Mouse (Mus musculus): ENCODE data around the gene Smarca2. TPM values are rescaled to one million over a fixed set of nuclear protein-coding genes. Genes with fewer than 3 reads are reported as not detected.

Smarca2 gene
- polyA plus RNA-seq, 1 experiment from 2014 or later = 91.3 TPM

DNA sequence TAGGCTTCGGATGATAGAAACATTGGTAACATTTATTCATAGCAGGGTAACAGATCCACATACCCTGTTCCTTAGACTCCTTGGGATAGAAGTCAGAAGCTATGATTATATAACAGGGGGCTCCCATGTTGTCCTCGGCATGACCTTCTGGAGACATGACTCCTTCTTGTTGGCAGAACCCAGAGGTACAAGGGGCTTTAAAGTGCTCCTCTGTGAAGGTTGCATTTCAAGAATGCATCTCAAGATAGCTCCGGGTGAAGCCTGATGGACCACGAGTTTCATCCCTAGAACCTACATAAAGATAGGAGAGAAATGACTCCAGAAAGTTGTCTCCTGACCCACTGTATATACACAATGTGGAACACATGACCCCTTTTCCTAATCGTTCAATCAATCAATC is 27.4 kb downstream of the Smarca2 start:
- WGBS = 90% methylated on average over 5 of the region's 5 CpGs
- no peak overlapping the region for H3K4me3 ChIP-seq
- peaks cover 10% of the 10 kb centered on the region for H3K4me1 ChIP-seq
- H3K9ac ChIP-seq = no peak overlapping the region
- H3K27ac ChIP-seq = no peak overlapping the region
- no peaks in the 10 kb centered on the region for H3K27me3 ChIP-seq
- no peak overlapping the region for H3K4me2 ChIP-seq (replicated peaks)
- ATAC-seq (ENCODE audit: low FRiP score, low read depth) = no peak
- H3K36me3 ChIP-seq = peaks cover 70% of the 10 kb centered on the region
- no peaks in the 10 kb centered on the region for H3K9me3 ChIP-seq

GRCm38 (mm10) chr19:26640556-26640955 is 35.7 kb downstream of the Smarca2 start:
- no peak for ATAC-seq (ENCODE audit: low FRiP score, low read depth)
- H3K4me2 ChIP-seq (replicated peaks) = no peak overlapping the region
- H3K27me3 ChIP-seq = no peaks in the 10 kb centered on the region
- peaks cover 39% of the 10 kb centered on the region for H3K36me3 ChIP-seq
- H3K27ac ChIP-seq = no peak overlapping the region
- 92% methylated on average over 13 of the region's 13 CpGs for WGBS
- H3K4me3 ChIP-seq = no peak overlapping the region
- H3K4me1 ChIP-seq = no peaks in the 10 kb centered on the region
- H3K9me3 ChIP-seq = no peaks in the 10 kb centered on the region
- no peak overlapping the region for H3K9ac ChIP-seq

DNA sequence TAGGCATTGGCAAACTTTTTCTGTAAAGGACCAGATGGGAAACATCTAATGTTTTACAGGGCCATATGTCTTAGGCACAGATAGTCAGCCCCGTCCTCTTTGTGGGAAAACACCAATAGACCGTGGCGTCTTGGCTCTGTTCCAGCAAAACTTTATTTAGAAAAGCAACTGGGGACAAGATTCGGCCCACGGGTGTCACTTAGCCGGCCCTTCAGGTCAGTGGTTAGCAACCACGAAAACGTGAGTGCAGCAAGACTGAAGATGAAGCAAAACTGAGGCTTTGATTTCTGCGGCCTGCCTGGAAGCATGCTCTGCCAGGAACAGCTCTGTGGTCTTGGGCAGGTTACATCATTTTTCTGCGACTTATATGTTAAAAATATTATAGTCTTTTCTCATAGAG is 36.4 kb downstream of the Smarca2 start:
- H3K9ac ChIP-seq = no peak overlapping the region
- no peak overlapping the region for H3K4me2 ChIP-seq (replicated peaks)
- no peaks in the 10 kb centered on the region for H3K9me3 ChIP-seq
- 76% methylated on average over 10 of the region's 10 CpGs for WGBS
- H3K36me3 ChIP-seq = peaks cover 33% of the 10 kb centered on the region
- no peak for ATAC-seq (ENCODE audit: low FRiP score, low read depth)
- H3K4me3 ChIP-seq = no peak overlapping the region
- H3K4me1 ChIP-seq = no peaks in the 10 kb centered on the region
- no peak overlapping the region for H3K27ac ChIP-seq
- H3K27me3 ChIP-seq = no peaks in the 10 kb centered on the region

DNA sequence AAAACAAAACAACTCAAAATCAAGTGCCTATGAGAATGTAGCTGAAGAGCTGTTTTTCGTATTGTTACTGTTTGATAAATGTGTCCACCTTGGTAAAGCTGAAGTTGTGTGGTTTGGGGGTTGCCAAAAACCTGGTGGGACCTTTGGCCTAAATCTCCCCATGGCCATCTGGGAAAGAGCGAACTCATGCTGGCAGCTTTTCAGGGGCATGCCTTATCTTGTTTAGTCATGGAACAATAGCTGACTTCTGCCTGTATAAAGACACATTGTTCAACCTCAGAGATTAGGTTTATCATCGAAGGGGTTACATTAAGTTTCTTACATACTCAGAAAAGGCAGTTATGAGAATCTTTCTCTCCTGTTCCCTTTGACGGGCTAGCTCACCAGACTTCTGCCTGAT is 38.2 kb downstream of the Smarca2 start:
- H3K9me3 ChIP-seq = no peaks in the 10 kb centered on the region
- no peak for ATAC-seq (ENCODE audit: low FRiP score, low read depth)
- H3K4me2 ChIP-seq (replicated peaks) = no peak overlapping the region
- no peaks in the 10 kb centered on the region for H3K4me1 ChIP-seq
- no peak overlapping the region for H3K27ac ChIP-seq
- peaks cover 33% of the 10 kb centered on the region for H3K36me3 ChIP-seq
- no peaks in the 10 kb centered on the region for H3K27me3 ChIP-seq
- 83% methylated on average over 4 of the region's 4 CpGs for WGBS
- no peak overlapping the region for H3K4me3 ChIP-seq
- no peak overlapping the region for H3K9ac ChIP-seq

DNA sequence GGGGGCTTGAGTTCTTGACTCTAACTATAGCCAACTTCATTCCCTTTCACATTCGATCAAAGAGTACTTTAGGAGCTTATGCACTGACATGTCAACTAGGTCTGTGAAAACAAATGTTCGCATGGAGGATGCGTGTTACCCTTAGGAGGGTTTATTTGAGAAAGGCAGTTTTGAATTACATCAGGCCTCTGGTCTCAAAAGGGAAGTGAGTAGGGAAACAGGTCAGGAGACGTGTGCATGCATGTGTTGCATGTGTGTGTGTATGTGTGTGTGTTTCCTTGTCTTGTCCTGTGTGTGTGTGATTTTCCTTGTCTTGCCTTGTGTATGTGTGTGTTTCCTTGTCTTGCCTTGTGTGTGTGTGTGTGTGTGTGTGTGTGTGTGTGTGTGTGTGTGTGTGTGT is 39.1 kb downstream of the Smarca2 start:
- Histone ChIP-seq H3K9me3 (no peaks in the 10 kb centered on the region), H3K9ac (no peak overlapping the region), H3K4me2 (replicated peaks) (no peak overlapping the region), H3K27me3 (no peaks in the 10 kb centered on the region), H3K36me3 (peaks cover 36% of the 10 kb centered on the region), H3K4me3 (no peak overlapping the region), H3K27ac (no peak overlapping the region), H3K4me1 (no peaks in the 10 kb centered on the region)
- ATAC-seq (ENCODE audit: low FRiP score, low read depth) = no peak
- WGBS = 77% methylated on average over 4 of the region's 4 CpGs

- Histone ChIP-seq H3K27ac (no peak overlapping the region), H3K4me3 (no peak overlapping the region), H3K4me1 (no peaks in the 10 kb centered on the region), H3K9me3 (no peaks in the 10 kb centered on the region), H3K4me2 (replicated peaks) (no peak overlapping the region), H3K9ac (no peak overlapping the region), H3K36me3 (peaks cover 44% of the 10 kb centered on the region), H3K27me3 (no peaks in the 10 kb centered on the region)
- 86% methylated on average over 3 of the region's 3 CpGs for WGBS
- no peak for ATAC-seq (ENCODE audit: low FRiP score, low read depth)
Measured at GRCm38 (mm10) chr19:26645016-26645415, 40.2 kb downstream of the Smarca2 start.

DNA sequence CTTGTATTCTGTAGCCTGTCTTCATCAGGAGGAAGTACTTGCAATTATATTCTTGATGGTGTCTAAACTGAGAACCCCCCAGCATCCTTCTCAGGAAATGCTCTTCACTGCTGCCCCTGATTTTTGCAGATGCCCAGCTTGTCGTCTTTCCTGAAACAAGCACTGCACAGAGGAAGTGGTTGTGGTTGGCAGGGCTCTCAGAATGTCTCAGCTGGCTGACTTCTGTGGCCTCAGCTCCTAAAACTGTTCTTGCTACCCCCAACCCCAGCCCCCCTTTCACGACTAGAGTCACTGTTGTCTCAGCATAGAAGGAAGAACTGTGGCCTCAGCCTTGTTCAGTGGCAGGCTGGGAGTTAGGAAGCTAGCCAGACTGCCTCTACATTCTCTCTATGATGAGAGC is 41.3 kb downstream of the Smarca2 start:
- peaks cover 42% of the 10 kb centered on the region for H3K36me3 ChIP-seq
- no peak for ATAC-seq (ENCODE audit: low FRiP score, low read depth)
- H3K27me3 ChIP-seq = no peaks in the 10 kb centered on the region
- no peaks in the 10 kb centered on the region for H3K9me3 ChIP-seq
- H3K27ac ChIP-seq = no peak overlapping the region
- no peaks in the 10 kb centered on the region for H3K4me1 ChIP-seq
- 47% methylated on average over 2 of the region's 2 CpGs for WGBS
- H3K4me3 ChIP-seq = no peak overlapping the region
- H3K9ac ChIP-seq = no peak overlapping the region
- H3K4me2 ChIP-seq (replicated peaks) = no peak overlapping the region

- no peak overlapping the region for H3K4me2 ChIP-seq (replicated peaks)
- no peaks in the 10 kb centered on the region for H3K4me1 ChIP-seq
- peaks cover 70% of the 10 kb centered on the region for H3K36me3 ChIP-seq
- H3K27ac ChIP-seq = no peak overlapping the region
- no peak overlapping the region for H3K4me3 ChIP-seq
- H3K9me3 ChIP-seq = no peaks in the 10 kb centered on the region
- 84% methylated on average over 7 of the region's 7 CpGs for WGBS
- ATAC-seq (ENCODE audit: low FRiP score, low read depth) = no peak
- H3K27me3 ChIP-seq = no peaks in the 10 kb centered on the region
- no peak overlapping the region for H3K9ac ChIP-seq
Measured at GRCm38 (mm10) chr19:26650585-26651273, 45.9 kb downstream of the Smarca2 start.

GRCm38 (mm10) chr19:26658324-26658723 is 53.5 kb downstream of the Smarca2 start:
- 92% methylated on average over 7 of the region's 7 CpGs for WGBS
- Histone ChIP-seq H3K27me3 (no peaks in the 10 kb centered on the region), H3K4me1 (no peaks in the 10 kb centered on the region), H3K36me3 (peaks cover 53% of the 10 kb centered on the region), H3K4me2 (replicated peaks) (no peak overlapping the region), H3K4me3 (no peak overlapping the region), H3K27ac (no peak overlapping the region), H3K9ac (no peak overlapping the region), H3K9me3 (no peaks in the 10 kb centered on the region)
- ATAC-seq (ENCODE audit: low FRiP score, low read depth) = no peak

GRCm38 (mm10) chr19:26659976-26660375 is 55.1 kb downstream of the Smarca2 start:
- H3K4me1 ChIP-seq = no peaks in the 10 kb centered on the region
- no peak overlapping the region for H3K27ac ChIP-seq
- H3K27me3 ChIP-seq = no peaks in the 10 kb centered on the region
- WGBS = 78% methylated on average over 5 of the region's 5 CpGs
- H3K4me3 ChIP-seq = no peak overlapping the region
- ATAC-seq (ENCODE audit: low FRiP score, low read depth) = no peak
- no peak overlapping the region for H3K4me2 ChIP-seq (replicated peaks)
- H3K9ac ChIP-seq = no peak overlapping the region
- peaks cover 48% of the 10 kb centered on the region for H3K36me3 ChIP-seq
- no peaks in the 10 kb centered on the region for H3K9me3 ChIP-seq

- 91% methylated on average over 3 of the region's 3 CpGs for WGBS
- Histone ChIP-seq H3K27ac (no peak overlapping the region), H3K4me2 (replicated peaks) (no peak overlapping the region), H3K9ac (no peak overlapping the region), H3K4me1 (no peaks in the 10 kb centered on the region), H3K4me3 (no peak overlapping the region), H3K27me3 (no peaks in the 10 kb centered on the region), H3K9me3 (no peaks in the 10 kb centered on the region), H3K36me3 (peaks cover 37% of the 10 kb centered on the region)
- ATAC-seq (ENCODE audit: low FRiP score, low read depth) = no peak
Measured at GRCm38 (mm10) chr19:26661198-26661597, 56.3 kb downstream of the Smarca2 start.

DNA sequence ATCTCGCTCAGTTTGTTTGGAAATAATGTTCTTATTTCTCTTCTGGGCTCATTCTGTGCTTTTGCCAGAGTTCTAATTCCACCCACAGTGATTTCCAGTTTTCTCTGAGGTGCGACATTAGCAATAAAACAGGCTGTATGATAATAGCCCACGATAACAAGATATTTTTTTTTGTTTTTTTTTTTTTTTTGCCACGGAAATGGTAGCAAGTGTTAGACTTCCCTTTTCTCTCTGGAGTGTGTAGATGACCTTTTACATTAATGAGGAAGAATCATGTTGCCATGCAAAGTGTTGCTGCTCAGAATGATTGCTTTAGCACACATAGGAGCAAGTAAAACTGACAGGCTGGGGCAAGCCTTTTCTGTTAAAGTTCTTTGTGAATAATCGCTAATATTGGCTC is 61.5 kb downstream of the Smarca2 start:
- ATAC-seq (ENCODE audit: low FRiP score, low read depth) = no peak
- H3K27ac ChIP-seq = no peak overlapping the region
- WGBS = 82% methylated on average over 5 of the region's 5 CpGs
- H3K36me3 ChIP-seq = peaks cover 46% of the 10 kb centered on the region
- H3K9ac ChIP-seq = no peak overlapping the region
- no peaks in the 10 kb centered on the region for H3K27me3 ChIP-seq
- H3K4me1 ChIP-seq = no peaks in the 10 kb centered on the region
- no peak overlapping the region for H3K4me3 ChIP-seq
- no peaks in the 10 kb centered on the region for H3K9me3 ChIP-seq
- H3K4me2 ChIP-seq (replicated peaks) = no peak overlapping the region

- Histone ChIP-seq H3K27me3 (no peaks in the 10 kb centered on the region), H3K4me1 (no peaks in the 10 kb centered on the region), H3K36me3 (peaks cover 65% of the 10 kb centered on the region), H3K9ac (no peak overlapping the region), H3K4me2 (replicated peaks) (no peak overlapping the region), H3K9me3 (no peaks in the 10 kb centered on the region), H3K4me3 (no peak overlapping the region), H3K27ac (no peak overlapping the region)
- 96% methylated on average over 6 of the region's 6 CpGs for WGBS
- ATAC-seq (ENCODE audit: low FRiP score, low read depth) = no peak
Measured at GRCm38 (mm10) chr19:26670089-26670488, 65.2 kb downstream of the Smarca2 start.
